Mouse (Mus musculus) spleen, postnatal 14 days (tissue): ENCODE results near the gene Cpa4.

Source experiments
- DNase-seq, 2 experiments: peaks; one replicate each; pipeline ENCODE4 v3.0.0; 2021 to 2022; ENCODE audit warnings: low spot score in 2 of 2

The Cpa4 gene

GRCm38 (mm10) chr6:30568069-30568468 is at the start of gene Cpa4:
Gene Cpa4 (plus strand): TSS chr6:30568369.
- no peak for DNase-seq

DNA sequence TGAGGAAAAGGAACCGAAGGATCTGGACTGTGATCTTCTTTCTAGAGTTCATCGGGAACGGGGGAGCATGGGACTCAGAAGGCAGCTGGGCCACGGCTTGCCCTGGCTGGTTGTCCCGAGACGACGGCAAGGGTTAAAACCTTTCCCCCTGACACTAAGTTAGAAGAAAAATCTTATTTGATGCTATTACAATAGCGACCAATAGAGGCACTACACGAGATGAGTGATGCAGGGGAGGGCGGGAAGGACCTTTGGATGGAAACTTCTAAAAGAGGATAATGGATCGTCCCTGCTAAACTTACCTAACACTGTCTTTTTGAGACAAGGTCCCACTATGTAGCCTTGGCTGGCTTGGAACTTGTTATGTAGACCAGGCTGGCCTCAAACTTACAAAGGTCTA is 47.8 kb upstream of the Cpa4 start:
- no peak for DNase-seq

- DNase-seq = no peak
Measured at GRCm38 (mm10) chr6:30525456-30526332, 42.5 kb upstream of the Cpa4 start.

DNA sequence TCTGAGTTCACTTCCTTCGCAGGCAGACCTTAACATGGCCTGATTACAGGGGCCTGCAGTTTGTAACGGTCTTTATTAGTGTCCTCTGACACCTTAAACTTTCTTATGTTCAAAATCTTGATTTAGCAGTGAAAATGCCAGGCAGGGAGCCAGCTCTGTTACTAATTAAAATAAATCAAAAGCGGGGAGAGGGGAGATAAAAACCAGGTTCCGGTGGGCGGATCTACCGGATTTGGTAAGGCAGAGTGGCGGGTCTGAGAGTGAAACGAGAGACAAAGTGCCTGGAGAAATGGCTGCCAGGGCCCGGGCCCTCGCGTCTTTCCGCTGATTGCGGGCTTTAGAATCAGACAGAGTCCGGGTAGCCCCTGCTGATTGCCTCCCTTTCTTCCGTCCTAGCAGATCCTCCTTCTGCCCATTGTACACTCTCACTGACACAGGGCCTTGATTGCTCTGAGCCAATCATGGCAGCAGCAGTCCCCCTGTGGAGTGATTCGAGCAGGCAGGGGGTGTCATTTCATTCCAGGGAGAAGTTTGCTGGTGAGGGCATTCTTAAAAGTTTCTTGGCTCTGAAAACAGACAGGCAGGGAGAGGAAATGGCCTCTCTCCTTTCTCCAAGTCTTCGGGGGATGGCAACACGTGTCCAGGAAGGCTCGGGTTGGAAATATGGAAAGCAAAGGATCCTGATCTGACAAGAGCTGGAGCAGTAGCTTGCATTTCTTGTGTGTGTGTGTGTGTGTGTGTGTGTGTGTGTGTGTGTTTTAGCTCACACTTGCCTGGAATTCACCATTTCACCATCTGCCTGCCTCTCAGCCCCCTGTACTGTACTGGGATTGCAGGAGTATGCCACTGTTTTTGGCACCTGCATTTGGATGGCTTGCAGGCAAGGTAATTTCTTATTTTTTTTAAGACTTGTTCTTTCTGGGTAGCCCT is 41.3 kb upstream of the Cpa4 start:
- DNase-seq = no peak

- DNase-seq = no peak
Measured at GRCm38 (mm10) chr6:30528800-30529199, 39.4 kb upstream of the Cpa4 start.

- DNase-seq = no peak
Measured at GRCm38 (mm10) chr6:30535340-30535739, 32.8 kb upstream of the Cpa4 start.

GRCm38 (mm10) chr6:30538240-30538639 is 29.9 kb upstream of the Cpa4 start:
- DNase-seq = no peak

GRCm38 (mm10) chr6:30538800-30539199 is 29.4 kb upstream of the Cpa4 start:
- no peak for DNase-seq

- DNase-seq = no peak
Measured at GRCm38 (mm10) chr6:30541009-30541799, 27.0 kb upstream of the Cpa4 start, which contains the start of gene Cpa2. Gene Cpa2 (plus strand): TSS chr6:30541582.

DNA sequence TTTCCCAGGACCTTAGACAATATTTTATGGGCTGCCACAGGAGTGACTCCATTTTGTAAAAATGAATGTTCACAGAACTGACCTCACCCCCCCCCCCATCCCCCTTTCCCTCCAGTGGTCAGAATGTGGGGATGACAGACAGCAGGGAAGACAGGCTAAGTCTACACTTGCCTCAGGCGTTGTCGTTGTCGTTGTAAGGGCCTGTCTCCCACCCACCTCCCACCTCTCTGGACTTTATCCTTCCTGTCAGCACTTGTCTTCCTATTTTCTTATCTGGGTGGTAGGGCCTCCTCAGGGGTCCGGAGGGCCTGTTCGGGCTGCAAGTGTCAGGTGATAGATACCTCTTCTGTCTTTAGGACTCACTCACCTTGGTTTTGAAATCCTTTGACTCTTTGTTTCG is 25.9 kb upstream of the Cpa4 start:
- no peak for DNase-seq

DNA sequence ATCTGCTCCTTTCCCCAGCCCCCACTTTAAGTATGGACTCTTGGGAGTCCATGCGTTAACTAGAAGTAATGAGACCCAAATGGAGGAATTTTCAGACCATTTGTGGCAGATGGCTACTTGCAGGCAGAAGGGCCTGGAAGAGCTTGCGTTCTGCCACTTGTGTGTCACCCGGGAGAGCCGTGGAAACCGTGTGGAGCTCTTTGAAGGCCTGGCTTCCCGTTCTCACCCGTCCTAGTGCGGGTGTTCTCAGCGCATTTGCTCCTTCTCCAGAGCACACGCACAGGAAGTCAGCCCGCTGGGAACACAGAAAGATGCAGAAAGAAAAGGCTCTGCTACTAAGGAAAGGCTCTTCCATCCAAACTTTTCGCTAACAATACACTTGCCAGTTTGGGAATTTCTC is 25.1 kb upstream of the Cpa4 start:
- DNase-seq = no peak

DNA sequence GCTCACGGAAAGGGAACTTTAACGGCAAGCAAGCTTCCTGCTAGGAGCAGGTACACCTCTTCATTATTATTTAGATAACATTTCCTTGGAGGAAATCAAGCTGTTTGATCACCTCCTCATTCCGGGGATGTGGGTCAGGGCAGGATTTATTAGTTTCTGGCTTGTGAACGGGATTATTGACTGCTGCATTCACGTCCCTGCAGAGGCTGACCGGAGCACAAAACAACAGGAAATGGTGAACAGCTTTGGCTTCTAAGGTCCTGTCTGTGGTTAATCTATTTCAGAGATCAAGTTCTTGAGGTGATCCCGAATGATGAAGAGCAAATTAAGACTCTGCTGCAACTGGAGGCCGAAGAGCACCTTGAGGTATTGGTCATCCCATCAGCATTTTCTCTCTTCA is 24.3 kb upstream of the Cpa4 start:
- DNase-seq = no peak

DNA sequence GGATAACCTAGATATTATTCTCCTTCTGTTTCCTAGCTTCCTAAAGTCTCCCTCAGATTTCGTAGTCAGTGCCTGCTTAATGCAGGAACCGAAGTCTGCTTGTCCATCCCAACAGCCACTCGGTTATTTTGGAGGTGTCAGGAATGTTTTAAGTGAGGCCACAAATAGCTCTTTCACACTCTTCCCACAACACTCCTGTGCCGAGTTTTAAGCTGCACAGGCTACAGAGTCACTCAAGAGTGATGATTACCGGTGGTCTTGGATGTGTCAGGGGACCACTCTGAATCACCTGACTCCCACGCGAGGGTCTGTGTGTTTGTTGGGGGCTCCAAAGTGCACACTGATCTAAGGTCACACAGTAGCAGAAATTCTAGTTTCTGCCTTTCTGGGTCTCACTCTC is 22.5 kb upstream of the Cpa4 start:
- no peak for DNase-seq

- no peak for DNase-seq
Measured at GRCm38 (mm10) chr6:30546571-30547273, 21.4 kb upstream of the Cpa4 start.

DNA sequence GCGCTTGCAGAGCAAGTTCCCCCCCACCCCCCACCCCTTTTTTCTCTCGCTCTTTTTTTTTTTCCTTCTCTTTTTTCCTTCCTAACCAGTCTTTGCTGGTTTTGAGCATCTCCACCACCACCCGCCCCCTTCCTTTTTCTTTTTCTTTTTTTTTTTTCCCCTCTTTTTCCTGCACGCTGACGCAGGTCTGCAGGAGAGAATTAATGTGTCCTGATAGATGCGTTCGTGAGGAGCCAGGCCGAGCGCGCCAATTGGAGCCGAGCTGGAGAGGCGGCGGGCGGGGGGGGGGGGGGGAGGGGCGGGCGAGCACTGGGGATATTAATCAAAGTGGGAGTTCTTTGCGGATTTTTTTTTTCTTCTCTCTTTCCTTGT is 20.9 kb upstream of the Cpa4 start:
- no peak for DNase-seq

- no peak for DNase-seq
Measured at GRCm38 (mm10) chr6:30547656-30548306, 20.4 kb upstream of the Cpa4 start.

GRCm38 (mm10) chr6:30549231-30549761 is 18.9 kb upstream of the Cpa4 start:
- no peak for DNase-seq

DNA sequence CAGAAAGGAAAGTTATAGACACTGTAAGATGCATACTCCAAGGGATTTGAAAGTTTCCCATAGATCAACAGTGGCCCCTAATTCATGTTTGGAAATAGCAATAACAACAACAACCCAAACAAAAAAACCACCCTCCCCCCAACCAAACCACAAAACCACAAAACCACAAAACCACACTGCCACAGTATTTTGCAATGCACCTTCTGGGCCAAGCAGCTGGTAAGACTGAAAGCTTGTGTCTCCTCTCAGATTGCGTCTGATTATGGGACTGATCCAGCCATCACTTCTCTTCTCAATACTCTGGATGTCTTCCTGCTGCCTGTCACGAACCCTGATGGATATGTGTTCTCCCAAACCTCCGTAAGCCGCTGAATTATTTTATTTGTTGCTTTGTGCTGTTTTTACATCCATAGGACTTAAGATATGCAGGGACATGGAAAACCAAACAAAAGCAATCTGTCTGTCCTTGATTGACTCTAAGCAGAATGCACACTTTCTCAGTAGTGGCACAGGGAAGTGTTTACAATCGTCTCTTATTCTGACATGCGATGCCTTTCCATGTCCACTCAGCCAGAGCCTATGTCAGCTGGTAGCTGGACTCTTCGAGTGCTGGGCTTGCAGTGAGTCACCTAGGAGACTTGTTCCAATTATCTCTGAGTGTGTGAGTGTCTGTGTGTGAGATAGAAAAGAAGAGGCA is 17.5 kb upstream of the Cpa4 start:
- DNase-seq = no peak

DNA sequence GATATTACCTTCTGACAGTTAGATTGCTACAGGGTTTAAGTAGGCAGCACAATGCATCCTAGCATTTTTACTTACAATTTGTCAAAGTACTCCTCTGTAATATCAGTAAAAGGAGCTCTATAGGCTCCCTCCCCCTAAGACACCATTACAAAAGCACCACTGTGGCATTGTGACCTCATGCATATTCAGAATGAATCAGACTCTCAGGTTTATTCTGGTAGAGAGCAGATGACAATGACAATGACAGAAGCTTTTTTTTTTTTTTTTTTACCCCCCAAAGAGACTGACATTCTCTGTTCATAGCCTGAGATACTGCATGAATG is 17.0 kb upstream of the Cpa4 start:
- no peak for DNase-seq
